Mouse (Mus musculus): ENCODE data around the gene Crebbp. TPM values are rescaled to one million over a fixed set of nuclear protein-coding genes. Genes with fewer than 3 reads are reported as not detected.
A peak's percentile ranks its signal among the peaks of the same experiment; 100 is the strongest.

Crebbp gene
- polyA plus RNA-seq, 1 experiment from 2014 or later = 14.5 TPM

DNA sequence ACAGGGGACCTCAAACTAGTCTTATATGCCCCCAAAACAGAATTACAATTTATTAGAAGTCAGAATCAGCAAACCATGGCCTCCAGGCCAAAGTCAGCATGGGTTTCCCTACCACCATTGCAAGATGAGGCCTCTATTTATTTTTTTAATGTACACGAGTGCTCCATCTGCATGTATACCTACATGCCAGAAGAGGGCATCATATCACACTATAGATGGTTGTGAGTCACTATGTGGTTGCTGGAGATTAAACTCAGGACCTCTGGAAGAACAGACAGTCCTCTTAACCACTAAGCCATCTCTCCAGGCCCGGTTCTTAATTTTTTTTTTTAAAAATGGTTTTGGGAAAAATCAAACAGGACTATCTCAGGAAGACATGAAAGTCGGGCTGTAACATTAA lies 160.0 kb downstream of the Crebbp start:
- ATAC-seq (no peak), DNase-seq (ENCODE audit: low read depth, low spot score) (no peak)
- POLR2A ChIA-PET = no interaction called here
- CTCF ChIA-PET = interaction anchor here (1.1 kb wide), 1 partner anchor 12 kb away, joined by 4 read pairs; no protein-coding TSS in a partner anchor
- no peaks in the 10 kb centered on the region for H3K27me3 ChIP-seq
- TF ChIP-seq CTCF (IDR thresholded peaks at IDR 0.05) = no peak
- in situ Hi-C loops (cut with MboI; ENCODE audit: low pct_unique_long_range_greater_than_20kb) = loop anchor here (25.0 kb wide), 1 partner anchor 483 kb away; the partner anchor contains the start of gene Srl

- ChIA-PET POLR2A (no interaction called here), CTCF (interaction anchor here (1.6 kb wide), 1 partner anchor 9 kb away, joined by 4 read pairs; no protein-coding TSS in a partner anchor)
- no peak for TF ChIP-seq CTCF (IDR thresholded peaks at IDR 0.05)
- ATAC-seq (no peak), DNase-seq (ENCODE audit: low read depth, low spot score) (no peak)
- in situ Hi-C loops (cut with MboI; ENCODE audit: low pct_unique_long_range_greater_than_20kb) = loop anchor here (25.0 kb wide), 1 partner anchor 485 kb away; the partner anchor contains the start of gene Srl
- H3K27me3 ChIP-seq = no peaks in the 10 kb centered on the region
Measured at GRCm38 (mm10) chr16:4052601-4053000, 161.2 kb downstream of the Crebbp start.

DNA sequence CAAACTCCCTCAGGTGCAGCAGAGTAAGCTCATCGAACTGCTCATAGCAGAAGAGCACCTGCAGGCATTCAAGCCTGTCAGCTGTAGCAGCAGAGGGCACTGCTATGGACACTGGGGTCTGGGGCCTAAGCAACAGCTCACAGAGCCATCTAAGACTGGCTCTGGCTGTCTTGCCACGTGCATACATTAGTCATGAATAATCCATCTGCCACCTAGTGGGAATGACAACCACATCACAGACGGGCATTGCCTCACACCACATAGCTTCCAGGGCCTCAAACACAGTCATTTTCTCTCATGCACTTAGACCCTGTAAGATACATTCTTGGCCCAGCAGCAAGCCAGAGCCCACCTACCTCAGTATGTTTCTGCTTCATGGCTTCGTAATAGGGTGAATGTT lies 168.3 kb downstream of the Crebbp start:
- ChIA-PET POLR2A (interaction anchor here (1.0 kb wide), 1 partner anchor 42 kb away, joined by 3 read pairs; the partner anchor contains the start of gene Slx4), CTCF (interaction anchor here (0.7 to 1.5 kb wide), 3 partner anchors 10 to 45 kb away, joined by 3 read pairs; no protein-coding TSS in a partner anchor)
- peak; percentile 72 for ATAC-seq
- no peak for TF ChIP-seq CTCF (IDR thresholded peaks at IDR 0.05)
- in situ Hi-C loops (cut with MboI; ENCODE audit: low pct_unique_long_range_greater_than_20kb) = no loop called here
- H3K27me3 ChIP-seq = no peaks in the 10 kb centered on the region
- no peak for DNase-seq (ENCODE audit: low read depth, low spot score)

GRCm38 (mm10) chr16:4044093-4044492 lies 169.7 kb downstream of the Crebbp start:
- H3K27me3 ChIP-seq = no peaks in the 10 kb centered on the region
- ChIA-PET CTCF (interaction anchor here (0.9 kb wide), 1 partner anchor 12 kb away, joined by 4 read pairs; no protein-coding TSS in a partner anchor), POLR2A (no interaction called here)
- ATAC-seq (no peak), DNase-seq (ENCODE audit: low read depth, low spot score) (no peak)
- in situ Hi-C loops (cut with MboI; ENCODE audit: low pct_unique_long_range_greater_than_20kb) = no loop called here
- TF ChIP-seq CTCF (IDR thresholded peaks at IDR 0.05) = no peak

- no peaks in the 10 kb centered on the region for H3K27me3 ChIP-seq
- ChIA-PET CTCF (interaction anchor here (0.7 kb wide), 1 partner anchor 13 kb away, joined by 4 read pairs; no protein-coding TSS in a partner anchor), POLR2A (no interaction called here)
- no peak for TF ChIP-seq CTCF (IDR thresholded peaks at IDR 0.05)
- ATAC-seq (no peak), DNase-seq (ENCODE audit: low read depth, low spot score) (no peak)
- in situ Hi-C loops (cut with MboI; ENCODE audit: low pct_unique_long_range_greater_than_20kb) = no loop called here
Measured at GRCm38 (mm10) chr16:4041646-4042045, 172.2 kb downstream of the Crebbp start.

DNA sequence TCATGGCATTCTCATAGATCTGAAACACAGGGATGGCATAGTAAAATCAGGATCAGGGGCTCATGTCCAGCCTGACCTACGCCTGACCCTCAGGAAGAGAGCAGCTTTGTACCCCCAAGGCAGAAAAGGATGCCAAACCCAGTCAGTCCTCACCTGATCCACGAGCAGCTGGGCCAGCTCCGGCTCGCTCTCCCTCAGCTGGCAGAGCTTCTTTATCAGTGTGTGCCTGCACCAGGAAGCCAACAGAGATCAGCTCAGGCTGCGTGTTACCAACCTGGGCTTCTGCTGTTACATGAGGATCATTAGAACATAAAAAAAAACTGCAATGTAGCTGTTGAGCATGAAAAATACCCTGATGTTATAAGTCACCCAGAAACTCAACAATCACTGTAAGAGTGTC lies 173.6 kb downstream of the Crebbp start:
- TF ChIP-seq CTCF (IDR thresholded peaks at IDR 0.05) = no peak
- DNase-seq (ENCODE audit: low read depth, low spot score) (no peak), ATAC-seq (no peak)
- ChIA-PET CTCF (no interaction called here), POLR2A (interaction anchor here (2.5 kb wide), 1 partner anchor 11 kb away, joined by 8 read pairs; no protein-coding TSS in a partner anchor)
- in situ Hi-C loops (cut with MboI; ENCODE audit: low pct_unique_long_range_greater_than_20kb) = no loop called here
- H3K27me3 ChIP-seq = no peaks in the 10 kb centered on the region

- TF ChIP-seq CTCF (IDR thresholded peaks at IDR 0.05) = no peak
- ATAC-seq (no peak), DNase-seq (ENCODE audit: low read depth, low spot score) (no peak)
- in situ Hi-C loops (cut with MboI; ENCODE audit: low pct_unique_long_range_greater_than_20kb) = no loop called here
- H3K27me3 ChIP-seq = no peaks in the 10 kb centered on the region
- CTCF ChIA-PET = interaction anchor here (1.3 kb wide), 1 partner anchor 20 kb away, joined by 3 read pairs; no protein-coding TSS in a partner anchor
- POLR2A ChIA-PET = no interaction called here
Measured at GRCm38 (mm10) chr16:4037690-4038089, 176.1 kb downstream of the Crebbp start.

DNA sequence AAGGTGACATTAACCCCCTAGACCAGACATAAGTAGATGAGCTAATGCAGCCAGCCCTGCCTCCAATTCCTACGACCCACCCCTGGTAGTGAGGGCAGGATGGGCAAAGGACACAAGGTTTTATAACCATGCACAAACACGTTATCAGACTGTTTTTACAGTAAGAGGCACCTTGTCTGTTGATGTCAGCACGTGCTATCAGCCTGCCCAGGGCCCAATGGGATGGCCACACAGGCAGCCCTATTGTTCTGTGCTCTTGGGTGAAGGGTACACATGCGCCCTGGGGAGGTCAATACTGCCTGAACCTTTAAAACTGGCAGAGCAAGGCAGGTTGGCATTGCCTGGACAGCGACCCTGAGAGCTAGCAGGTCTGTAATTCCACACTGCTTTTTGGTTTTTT lies 177.0 kb downstream of the Crebbp start, which contains the start of gene Dnase1:
Dnase1 (plus strand) TSS at position 136 of the 400 bp plus-strand sequence.
- CTCF ChIA-PET = interaction anchor here (1.7 kb wide), 1 partner anchor 33 kb away, joined by 4 read pairs; the partner anchor contains the start of gene Slx4
- ATAC-seq (no peak), DNase-seq (ENCODE audit: low read depth, low spot score) (no peak)
- TF ChIP-seq CTCF (IDR thresholded peaks at IDR 0.05) = no peak
- in situ Hi-C loops (cut with MboI; ENCODE audit: low pct_unique_long_range_greater_than_20kb) = no loop called here
- POLR2A ChIA-PET = no interaction called here
- no peaks in the 10 kb centered on the region for H3K27me3 ChIP-seq

- no peak for TF ChIP-seq CTCF (IDR thresholded peaks at IDR 0.05)
- DNase-seq (ENCODE audit: low read depth, low spot score) = no peak
- no peak for ATAC-seq
- H3K27me3 ChIP-seq = no peaks in the 10 kb centered on the region
- in situ Hi-C loops (cut with MboI; ENCODE audit: low pct_unique_long_range_greater_than_20kb) = no loop called here
- ChIA-PET POLR2A (no interaction called here), CTCF (interaction anchor here (1.1 to 1.7 kb wide), 3 partner anchors 10 to 41 kb away, joined by 3 to 4 read pairs (median 3); partner anchors contain the start of gene Slx4)
Measured at GRCm38 (mm10) chr16:4035575-4035974, 178.2 kb downstream of the Crebbp start.

GRCm38 (mm10) chr16:4034476-4034875 lies 179.3 kb downstream of the Crebbp start:
- TF ChIP-seq CTCF (IDR thresholded peaks at IDR 0.05) = no peak
- in situ Hi-C loops (cut with MboI; ENCODE audit: low pct_unique_long_range_greater_than_20kb) = no loop called here
- no peaks in the 10 kb centered on the region for H3K27me3 ChIP-seq
- DNase-seq (ENCODE audit: low read depth, low spot score) (no peak), ATAC-seq (no peak)
- CTCF ChIA-PET = interaction anchor here (1.3 to 1.5 kb wide), 2 partner anchors 21 to 42 kb away, joined by 3 to 4 read pairs; no protein-coding TSS in a partner anchor
- POLR2A ChIA-PET = interaction anchor here (1.2 kb wide), 1 partner anchor 9 kb away, joined by 4 read pairs; no protein-coding TSS in a partner anchor

DNA sequence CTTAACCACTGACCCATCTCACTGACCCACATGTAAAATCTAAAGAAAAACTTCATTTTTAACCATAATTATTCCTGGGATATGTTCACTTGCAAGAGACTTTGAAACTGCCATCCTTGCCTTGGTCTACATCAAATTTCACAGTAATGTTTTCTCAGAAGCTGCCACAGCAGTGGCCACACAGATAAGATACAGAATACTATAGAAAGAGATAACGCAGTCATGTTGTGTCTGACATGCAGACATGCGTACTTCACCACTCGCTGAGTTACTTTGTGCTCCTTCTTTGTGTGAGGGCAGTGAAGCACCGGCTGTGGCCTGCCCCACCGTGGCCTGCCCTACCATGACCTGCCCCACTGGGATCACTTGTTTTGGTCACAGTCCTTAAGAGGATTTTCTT lies 179.8 kb downstream of the Crebbp start:
- CTCF ChIA-PET = interaction anchor here (1.5 kb wide), 1 partner anchor 22 kb away, joined by 4 read pairs; no protein-coding TSS in a partner anchor
- POLR2A ChIA-PET = interaction anchor here (1.2 kb wide), 1 partner anchor 8 kb away, joined by 4 read pairs; no protein-coding TSS in a partner anchor
- no peak for DNase-seq (ENCODE audit: low read depth, low spot score)
- no peaks in the 10 kb centered on the region for H3K27me3 ChIP-seq
- ATAC-seq = no peak
- in situ Hi-C loops (cut with MboI; ENCODE audit: low pct_unique_long_range_greater_than_20kb) = no loop called here
- TF ChIP-seq CTCF (IDR thresholded peaks at IDR 0.05) = no peak
